Mouse (Mus musculus): Measurements from ENCODE around the gene Dnajc12.

DNA sequence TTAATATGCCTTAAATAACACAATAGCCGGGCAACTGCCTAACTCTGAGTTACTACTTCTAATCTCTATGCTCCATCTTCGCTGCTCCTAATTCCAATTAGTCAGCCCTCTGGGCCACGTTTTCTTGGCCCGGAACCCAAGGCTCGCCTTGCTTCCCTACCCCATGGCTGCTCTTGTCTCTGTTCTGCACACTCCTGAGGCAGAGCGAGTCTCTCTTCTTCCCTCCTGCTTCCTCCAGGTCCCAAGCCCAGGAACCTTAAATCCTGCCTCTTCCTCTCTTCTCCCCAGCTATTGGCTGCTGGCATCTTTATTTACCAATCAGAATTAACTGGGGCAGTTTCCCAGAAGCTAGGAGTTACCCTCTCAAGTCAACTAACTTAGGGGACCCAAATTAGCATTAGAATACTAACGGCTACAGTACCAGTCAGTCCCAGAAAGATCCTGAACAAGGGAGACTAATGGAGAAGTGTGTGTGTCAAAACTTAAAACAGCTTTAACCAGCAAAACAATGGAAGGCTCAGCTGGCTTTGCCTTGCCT is 16.3 kb upstream of the Dnajc12 start:
- TF ChIP-seq CTCF (IDR thresholded peaks at IDR 0.05; ENCODE audit: borderline replicate concordance, insufficient read depth, low read depth, low read length) (no peak), POLR2A (IDR thresholded peaks at IDR 0.05; ENCODE audit: borderline replicate concordance, insufficient read depth, low read length) (no peak)
